Mouse (Mus musculus): ENCODE measurements at regions not wholly inside any gene's neighbourhood (a gene's known extent, or its start where the extent isn't known, plus 50 kb on each side); places are given as distances from the start of the nearest gene placed in this dataset.

DNA sequence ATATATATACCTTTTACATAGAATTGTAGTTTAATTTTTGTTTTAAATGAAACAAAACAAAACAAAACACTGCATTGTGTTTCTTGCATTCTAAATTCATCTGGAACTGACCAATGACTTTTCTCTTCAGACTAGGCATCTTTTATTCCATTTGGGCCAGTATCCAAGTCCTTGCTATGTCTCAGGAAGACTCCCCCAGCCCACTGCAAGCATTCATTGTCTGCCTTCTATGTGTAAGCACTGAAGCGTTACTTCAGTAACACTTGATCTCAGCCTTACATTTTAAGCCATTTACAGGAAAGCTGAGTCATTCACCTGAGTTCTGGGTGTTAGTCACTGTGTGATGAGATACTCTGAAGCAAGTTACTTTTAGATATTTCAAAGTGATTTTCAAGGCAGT is 425.3 kb upstream of the Ccnh start:
- DNase-seq = no peak

DNA sequence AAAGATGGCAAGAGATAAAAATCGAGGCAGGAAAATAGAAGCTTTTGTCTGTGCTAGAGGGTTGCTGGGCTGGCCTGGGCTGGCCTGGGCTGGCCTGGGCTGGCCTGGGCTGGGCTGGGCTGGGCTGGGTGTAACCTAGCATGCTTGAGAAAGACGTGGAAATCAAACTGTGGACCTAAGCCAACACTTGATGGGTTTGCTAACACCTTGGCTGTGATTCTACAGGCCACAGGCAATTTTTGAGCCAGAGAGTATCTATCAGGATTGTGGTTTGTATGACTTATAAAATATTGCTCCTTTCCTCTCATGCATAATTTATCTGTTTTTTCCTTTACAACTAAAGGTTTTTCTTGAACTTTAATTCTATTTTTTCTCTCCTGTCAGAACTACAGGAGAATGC is 417.3 kb upstream of the Ccnh start:
- no peak for DNase-seq

DNA sequence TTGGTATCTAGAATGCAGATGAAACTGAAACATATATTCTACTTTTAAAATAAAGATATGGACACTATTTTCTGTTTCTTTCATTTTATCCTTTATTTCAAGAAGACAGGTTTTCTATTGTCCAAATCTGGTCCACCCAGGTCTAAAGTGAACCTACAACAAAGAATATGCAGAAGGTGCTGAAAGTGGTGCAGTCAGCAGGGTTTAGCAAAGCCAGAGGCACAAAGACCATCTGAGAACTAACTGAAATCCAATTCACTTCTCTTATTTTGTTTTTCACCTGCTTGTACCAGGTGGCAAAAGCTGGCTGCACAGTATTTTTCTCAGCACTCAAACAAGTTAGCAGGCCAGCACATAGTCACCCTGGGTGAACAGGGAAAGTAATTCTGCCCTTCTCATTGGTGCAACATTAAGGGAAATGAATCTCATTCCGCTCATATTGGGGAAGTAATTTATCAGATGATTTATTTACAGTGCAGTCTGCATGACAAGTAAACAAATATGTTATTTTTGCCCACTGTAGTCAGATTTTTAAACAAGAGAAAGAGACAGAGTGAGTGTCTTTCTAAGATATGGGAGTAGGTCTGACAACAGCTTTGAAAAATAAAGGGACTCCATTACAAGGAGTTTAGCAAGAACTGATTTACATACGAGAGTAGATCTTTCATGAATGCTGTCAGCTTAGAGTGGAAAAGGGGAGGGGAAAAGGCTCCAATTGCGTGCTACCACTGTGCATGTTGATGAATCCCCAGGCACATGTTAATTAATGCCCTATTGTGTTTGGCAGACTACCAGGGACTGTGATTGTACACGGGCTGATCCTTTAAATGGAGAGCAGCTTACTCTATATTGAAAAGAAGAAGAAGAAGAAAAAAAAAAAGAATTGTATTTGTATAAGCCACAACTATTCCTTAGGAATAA is 405.9 kb upstream of the Ccnh start:
- DNase-seq = no peak

DNA sequence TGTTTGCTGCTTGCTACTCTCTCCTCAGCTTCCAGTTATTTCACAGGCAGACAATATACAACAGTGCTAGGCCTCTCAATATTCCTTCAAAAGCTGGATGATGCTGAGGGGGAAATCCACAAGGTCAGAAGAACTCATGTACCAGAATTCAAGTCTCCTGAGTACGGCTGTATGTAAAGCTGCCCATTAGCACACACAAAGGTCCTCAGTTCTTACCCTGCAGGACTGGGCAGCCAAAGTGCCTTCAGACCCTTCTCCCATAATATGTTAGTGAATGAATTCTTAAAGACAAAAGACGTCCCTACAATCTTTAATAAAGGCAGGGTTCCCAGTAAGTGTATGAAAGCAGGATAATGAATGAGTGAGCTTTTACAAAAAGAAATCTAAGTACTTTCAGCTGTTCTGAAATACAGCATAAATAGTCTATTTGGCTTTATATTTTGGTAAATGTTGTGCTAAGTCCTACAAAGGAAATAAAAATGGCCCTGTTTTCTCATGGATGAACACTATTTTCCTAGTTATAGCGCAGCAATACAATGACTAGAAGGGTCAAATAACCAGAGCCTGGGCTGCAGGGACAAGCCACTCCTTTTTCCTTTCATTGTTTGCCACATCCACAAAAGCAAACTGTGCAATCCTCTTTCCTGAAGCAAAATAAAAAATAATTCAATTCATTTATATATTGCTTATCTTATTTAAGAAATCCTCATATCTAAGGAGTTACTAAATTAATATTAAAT is 384.8 kb upstream of the Ccnh start:
- DNase-seq = no peak

DNA sequence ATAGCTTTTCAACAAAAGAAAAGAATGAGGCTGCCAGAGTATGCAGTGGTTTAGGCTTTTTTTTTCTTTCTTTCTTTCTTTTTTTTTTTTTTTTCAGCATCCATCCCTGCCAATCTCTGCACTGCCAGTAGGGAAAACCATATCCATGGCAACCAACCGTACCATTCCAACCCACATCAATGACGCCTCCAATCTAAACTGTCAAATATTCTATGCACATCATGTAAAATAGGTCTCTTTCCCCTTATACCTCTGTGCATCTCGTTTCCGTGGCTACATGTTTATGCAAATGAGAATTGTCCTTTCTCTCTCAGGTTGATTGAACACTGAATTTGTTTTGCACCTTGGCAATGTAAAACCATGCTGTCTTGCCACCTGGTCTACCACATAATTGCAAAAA is 384.0 kb upstream of the Ccnh start:
- no peak for DNase-seq

DNA sequence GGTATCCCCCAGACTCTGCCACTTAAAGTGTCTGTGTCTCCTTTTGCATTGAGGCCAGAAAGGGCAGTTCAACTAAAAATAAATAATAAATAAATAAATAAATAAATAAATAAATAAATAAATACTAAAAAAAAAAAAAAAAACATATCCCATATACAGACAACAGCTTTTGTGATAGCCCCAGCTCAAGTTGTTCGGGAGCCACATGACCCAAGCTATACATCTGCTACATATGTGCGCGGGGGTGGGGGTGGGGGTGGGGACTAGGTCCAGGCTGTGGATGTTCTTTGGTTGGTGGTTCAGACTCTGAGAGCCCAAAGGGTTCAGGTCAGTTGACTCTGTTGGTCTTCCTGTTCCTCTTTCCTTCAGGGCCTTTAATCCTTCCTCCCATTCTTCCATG is 379.6 kb upstream of the Ccnh start:
- no peak for DNase-seq
